Mouse (Mus musculus) spleen, postnatal 14 days (tissue): ENCODE results near the gene Tbkbp1.

Experiments used
- DNase-seq, 2 experiments: peaks; one replicate each; pipeline ENCODE4 v3.0.0; 2021 to 2022; ENCODE audit warnings: low spot score in 2 of 2

The Tbkbp1 gene

GRCm38 (mm10) chr11:97127470-97128223, 23.6 kb downstream of the Tbkbp1 start:
- no peak for DNase-seq

GRCm38 (mm10) chr11:97126645-97127468, 24.4 kb downstream of the Tbkbp1 start:
- peak in 1 of 2 experiments; percentile 57 for DNase-seq

GRCm38 (mm10) chr11:97124266-97125036, 26.8 kb downstream of the Tbkbp1 start:
- DNase-seq, result no peak

GRCm38 (mm10) chr11:97123282-97123890, 27.9 kb downstream of the Tbkbp1 start:
- no peak for DNase-seq

- no peak for DNase-seq
Measured at GRCm38 (mm10) chr11:97120641-97121040, 30.7 kb downstream of the Tbkbp1 start.

GRCm38 (mm10) chr11:97120221-97120620, 31.1 kb downstream of the Tbkbp1 start:
- no peak for DNase-seq

DNA sequence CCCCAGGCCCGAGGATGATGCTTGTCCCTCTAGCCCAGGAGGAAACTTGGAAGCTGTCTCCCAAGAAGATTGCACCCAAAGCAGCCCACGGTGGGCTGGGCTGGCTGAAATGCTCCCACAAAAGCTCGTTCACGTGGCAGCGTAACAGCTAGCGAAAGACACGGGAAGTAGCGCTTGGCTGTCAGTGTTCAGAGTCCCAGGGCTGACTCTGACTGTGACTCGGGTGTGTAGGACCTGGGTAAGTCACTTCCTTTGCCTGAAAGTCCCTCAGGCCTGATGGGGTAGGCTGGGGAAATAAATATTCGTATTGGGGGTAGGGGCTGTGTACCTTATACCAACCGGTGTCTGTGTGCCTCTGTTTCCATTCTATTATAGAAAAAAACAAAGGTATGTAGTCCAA, 35.5 kb downstream of the Tbkbp1 start:
- DNase-seq, result no peak

DNA sequence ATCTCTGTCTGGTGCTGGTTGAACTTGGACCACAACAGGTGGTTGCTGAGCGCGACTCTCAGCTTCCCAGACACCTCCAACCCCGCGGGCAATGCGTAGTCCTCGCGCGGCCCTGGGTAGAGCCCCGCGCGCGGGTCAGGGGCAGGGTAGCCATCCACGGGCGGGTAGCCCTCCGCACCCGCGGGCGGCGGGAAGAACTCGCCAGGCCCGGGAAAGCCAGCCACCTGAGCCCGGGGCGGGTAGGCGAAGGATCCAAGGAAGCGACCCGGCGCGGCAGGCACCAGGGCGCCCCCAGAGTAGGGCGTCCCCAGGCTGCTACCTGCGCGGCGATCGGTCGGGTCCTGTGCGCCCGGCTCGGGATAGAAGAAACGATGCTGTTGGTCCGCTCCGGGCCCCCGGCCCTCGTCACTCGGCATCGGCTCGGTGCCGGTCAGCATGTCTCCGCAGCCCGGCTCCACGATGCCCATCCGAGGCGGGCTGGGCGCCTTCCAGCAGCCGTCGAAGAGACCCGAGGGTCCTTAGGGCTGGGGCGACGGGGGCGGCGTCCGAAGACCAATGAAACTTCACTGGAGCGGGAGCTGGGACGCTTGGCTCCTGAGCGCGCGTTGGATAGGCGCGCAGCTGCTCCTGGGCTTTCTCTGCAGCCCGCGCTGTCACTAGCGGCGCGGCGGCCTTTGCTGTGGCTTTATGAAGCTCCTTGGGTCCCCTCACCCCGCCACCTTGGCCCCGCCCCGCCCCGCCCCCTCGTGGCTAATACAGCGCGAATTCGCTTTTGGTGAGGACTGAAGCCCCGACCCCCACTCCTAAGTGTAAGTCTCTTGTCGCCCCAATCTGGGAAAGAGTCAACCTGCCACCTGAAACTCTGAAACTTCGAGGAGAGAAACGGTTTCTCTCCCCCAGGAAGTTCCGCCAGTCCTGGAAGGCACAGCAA, 36.4 kb downstream of the Tbkbp1 start, which contains the start of gene Tbx21:
Gene Tbx21 (minus strand): TSS at position 661 of the 931 bp plus-strand sequence.
- no peak for DNase-seq

DNA sequence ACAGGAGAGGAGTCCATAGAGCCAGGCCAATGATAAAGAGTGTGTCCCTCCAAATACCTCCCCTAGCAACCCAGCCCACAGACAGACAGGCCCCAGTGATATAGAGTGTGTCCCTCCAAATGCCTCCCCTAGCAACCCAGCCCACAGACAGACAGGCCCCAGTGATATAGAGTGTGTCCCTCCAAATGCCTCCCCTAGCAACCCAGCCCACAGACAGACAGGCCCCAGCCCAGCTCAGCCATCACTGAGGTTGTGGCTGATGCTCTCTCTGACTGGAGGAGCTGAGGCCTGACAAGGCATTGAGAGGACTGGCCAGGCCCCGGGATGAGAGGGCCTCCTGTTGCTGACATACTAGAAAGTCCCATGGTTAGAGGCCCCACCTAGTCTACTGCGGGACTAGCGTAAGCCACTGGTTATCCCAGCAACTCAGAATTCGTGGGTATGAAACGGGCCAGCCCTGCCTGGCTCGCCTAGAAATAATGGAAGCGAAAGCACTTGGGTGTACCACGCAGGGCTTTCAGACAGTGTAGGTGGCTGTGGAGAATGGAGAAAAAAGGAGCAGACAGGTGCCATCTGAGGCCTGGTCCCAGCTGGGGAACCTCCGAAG, 38.7 kb downstream of the Tbkbp1 start:
- DNase-seq, result no peak

DNA sequence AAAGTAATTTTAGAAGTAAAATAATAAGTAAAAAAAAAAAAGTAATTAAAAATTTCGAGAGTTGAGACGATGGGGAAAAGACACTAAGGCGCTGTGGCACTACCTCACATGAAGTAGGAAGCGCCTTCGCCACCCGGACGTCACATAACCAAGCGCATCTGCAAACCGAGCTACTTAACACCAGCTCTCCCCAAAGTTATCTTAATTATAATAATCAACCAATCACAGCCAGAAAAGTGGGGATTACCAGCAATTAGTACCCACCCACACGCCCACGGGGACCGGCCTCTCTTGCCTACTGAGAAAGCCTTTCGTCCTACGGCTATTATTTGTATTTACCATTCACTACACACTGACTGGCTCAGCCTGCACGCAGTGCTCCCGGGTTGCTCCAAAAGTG, 42.3 kb downstream of the Tbkbp1 start:
- DNase-seq, result no peak

DNA sequence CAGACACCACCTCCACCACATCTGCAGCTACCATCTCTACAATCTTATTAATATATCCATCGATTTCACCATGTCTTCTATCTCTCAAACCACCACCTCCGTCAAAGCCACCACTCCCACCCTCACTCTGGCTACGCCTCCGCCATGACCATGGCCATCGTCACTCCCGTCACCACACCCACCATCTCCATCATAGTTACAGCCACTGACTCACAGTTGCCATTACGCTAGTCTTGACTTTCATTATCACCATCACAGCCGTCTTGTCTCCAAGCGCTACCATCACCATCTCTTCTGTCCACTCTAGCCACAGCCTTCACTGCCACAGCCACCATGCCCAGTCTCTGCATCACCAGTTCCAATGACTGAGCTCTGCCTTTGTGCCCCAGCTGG, 47.2 kb downstream of the Tbkbp1 start:
- no peak for DNase-seq

DNA sequence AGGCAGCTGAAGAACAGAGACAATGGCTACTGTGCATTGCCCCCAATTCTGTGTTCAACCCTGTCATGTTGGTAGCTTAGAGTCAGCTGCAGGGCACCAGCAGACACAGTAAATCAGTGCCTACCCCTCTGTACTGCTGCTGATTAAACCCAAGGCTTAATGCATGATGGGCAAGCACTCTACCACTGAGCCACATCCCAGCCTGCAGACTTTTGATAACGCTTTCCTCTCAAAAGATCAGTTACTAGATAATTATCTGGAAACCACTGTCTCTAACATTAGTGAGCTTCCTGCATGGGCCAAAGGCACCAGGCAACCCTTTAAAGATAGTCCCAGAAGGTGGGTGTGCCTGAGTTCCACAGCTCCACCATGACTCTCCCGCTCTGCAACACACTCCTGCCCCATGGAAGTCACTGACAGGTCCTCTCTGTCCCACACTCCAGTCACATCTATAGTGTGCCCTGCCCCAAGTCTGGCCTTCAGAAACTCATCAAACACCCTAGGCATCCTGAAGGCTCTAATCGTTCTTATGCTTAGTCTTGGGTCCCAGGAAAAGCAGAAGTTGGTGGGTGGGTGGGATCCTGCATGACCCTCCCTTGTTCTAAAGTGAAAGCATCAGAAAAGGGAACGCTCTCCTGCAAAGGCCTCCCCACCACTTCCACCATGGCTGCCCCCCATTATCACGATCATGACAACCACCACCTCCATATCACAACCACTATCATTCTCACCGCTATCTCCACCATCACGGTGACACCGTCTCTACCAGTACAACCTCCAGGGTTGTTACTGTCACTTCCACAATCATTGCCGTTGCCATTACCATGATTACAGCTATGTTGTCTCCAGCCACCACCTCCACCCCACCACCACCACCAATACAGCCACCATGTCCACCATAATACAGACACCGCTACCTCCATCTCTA, 47.9 kb downstream of the Tbkbp1 start:
- DNase-seq, result no peak

GRCm38 (mm10) chr11:97101722-97102121, 49.6 kb downstream of the Tbkbp1 start:
- DNase-seq, result peak; percentile 40 to 71

DNA sequence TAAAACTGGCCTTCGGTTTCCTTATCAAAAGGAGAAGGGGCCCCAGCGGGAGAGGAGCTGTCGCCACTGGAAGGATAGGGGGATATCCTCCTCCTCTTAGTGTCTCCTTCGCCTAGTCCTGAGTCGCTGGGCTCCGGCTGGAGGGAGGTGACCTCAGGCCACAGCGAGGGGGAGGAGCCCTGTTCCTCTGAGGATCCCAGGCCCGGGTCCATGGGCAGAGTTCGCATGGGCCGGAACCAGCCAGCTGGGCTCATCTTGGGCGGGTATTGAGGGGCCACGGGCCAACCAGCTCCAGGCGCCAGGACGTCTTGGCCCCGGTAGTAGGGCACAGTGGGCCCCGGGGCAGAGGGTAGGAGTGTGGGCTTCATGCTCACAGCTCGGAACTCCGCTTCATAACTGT, 52.5 kb downstream of the Tbkbp1 start:
- DNase-seq, result no peak

DNA sequence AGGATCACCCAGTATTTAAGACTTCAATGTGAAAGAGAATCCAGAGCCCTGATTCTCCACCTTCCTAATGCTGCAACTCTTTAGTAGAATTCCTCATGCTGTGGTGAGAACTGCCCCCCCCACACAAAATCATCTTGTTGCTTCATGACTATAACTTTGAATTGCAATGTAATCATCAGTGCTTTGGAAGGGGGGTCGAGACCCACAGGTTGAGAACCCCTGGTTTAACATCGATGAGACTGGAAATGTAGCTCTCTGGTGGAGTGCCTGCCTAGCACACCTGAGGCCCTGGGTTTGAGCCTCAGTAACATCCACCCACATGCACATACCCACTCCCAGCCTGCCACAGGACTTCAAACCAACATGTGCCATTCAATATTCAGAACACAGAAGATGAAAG, 56.7 kb downstream of the Tbkbp1 start:
- no peak for DNase-seq

DNA sequence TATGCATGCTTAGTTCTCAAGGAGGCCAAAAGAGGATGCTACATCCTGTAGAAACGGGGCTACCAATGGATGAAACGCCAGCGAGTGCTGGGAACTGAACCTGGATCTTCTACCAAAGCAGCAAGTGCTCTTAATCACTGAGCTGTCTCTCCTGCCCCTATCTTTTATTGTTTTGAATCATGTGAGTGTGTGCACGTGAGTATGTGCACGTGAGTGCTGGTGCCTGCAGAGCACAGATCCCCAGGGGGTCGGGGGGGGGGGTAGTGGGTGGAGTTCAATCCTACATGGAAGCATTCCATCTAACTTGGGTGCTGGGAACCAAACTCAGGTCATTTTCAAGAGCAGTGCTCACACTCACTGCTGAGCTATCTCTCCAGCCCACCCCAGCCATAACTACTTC, 64.9 kb downstream of the Tbkbp1 start:
- no peak for DNase-seq
